Mouse (Mus musculus) heart, adult 2 months (tissue): ENCODE results near the gene Spns1.

Experiments used
- CTCF ChIP-seq: fragments of 200-600 bp; IDR thresholded peaks from 2 replicates; pipeline ENCODE4 v1.8.1; 2022; ENCODE audit warnings: antibody characterized with exemption, mild to moderate bottlenecking, moderate library complexity
- EP300 ChIP-seq: fragments of 200-500 bp; IDR thresholded peaks from 2 replicates; pipeline ENCODE4 v1.6.1; 2011; ENCODE audit warnings: low read depth, low read length, control low read depth; ENCODE audit not compliant: insufficient read depth
- POLR2A ChIP-seq: fragments of 200-500 bp; IDR thresholded peaks from 2 replicates; pipeline ENCODE4 v1.6.1; 2011; ENCODE audit warnings: mild to moderate bottlenecking, low read depth, low read length, control low read depth; ENCODE audit not compliant: insufficient read depth

- no peak for TF ChIP-seq POLR2A
- no peak for TF ChIP-seq CTCF
- no peak for TF ChIP-seq EP300
These were observed 38.3 kb downstream of the Spns1 start for GRCm38 (mm10) chr7:126338906-126339305.
